ENCODE assay signal across 1 mouse cellular context in genomic region chr3:89336529-89336928, GRCm38 (mm10).
TF ChIP-seq lines count a peak whose summit lies in the region.

No protein-coding gene starts in this region.

TF ChIP-seq in MEL, 35 proteins besides CTCF, POLR2A, EP300 and RAD21:
- TF ChIP-seq USF1 (IDR thresholded peaks at IDR 0.05; ENCODE audit: low read depth, low read length) (no peak), ZC3H11A (IDR thresholded peaks at IDR 0.05; ENCODE audit: low read depth, low read length) (no peak), NRF1 (IDR thresholded peaks at IDR 0.05; ENCODE audit: insufficient read depth, low read depth, low read length, poor library complexity, severe bottlenecking) (no peak), CHD2 (IDR thresholded peaks at IDR 0.05; ENCODE audit: low read length) (no peak), POLR2AphosphoS5 (IDR thresholded peaks at IDR 0.05; ENCODE audit: borderline replicate concordance, low read depth, low read length) (no peak), GABPA (IDR thresholded peaks at IDR 0.05; ENCODE audit: low read depth, low read length) (no peak), USF2 (IDR thresholded peaks at IDR 0.05; ENCODE audit: borderline replicate concordance in 1 of 2, insufficient read depth in 1 of 2, low read depth in 1 of 2, low read length in 2 of 2) (no peak), MAFK (IDR thresholded peaks at IDR 0.05; ENCODE audit: borderline replicate concordance, low read depth, low read length) (no peak), ELF1 (IDR thresholded peaks at IDR 0.05; ENCODE audit: low read depth, low read length) (no peak), CHD1 (IDR thresholded peaks at IDR 0.05; ENCODE audit: low read depth, low read length) (no peak), SIN3A (IDR thresholded peaks at IDR 0.05; ENCODE audit: low read length) (no peak), RCOR1 (IDR thresholded peaks at IDR 0.05; ENCODE audit: low read depth, low read length) (no peak), ZMIZ1 (IDR thresholded peaks at IDR 0.05; ENCODE audit: low read depth, low read length) (no peak), MYB (IDR thresholded peaks at IDR 0.05; ENCODE audit: low read depth, low read length) (no peak), POLR2AphosphoS2 (IDR thresholded peaks at IDR 0.05; ENCODE audit: low read length) (no peak), TCF12 (IDR thresholded peaks at IDR 0.05; ENCODE audit: low read depth, low read length) (no peak), HCFC1 (IDR thresholded peaks at IDR 0.05; ENCODE audit: low read depth, low read length) (no peak)
